In genomic region chr19:32662936-32663335, GRCm38 (mm10) we compare ENCODE assay signal across 24 mouse cellular contexts.
DNase-seq lines count a peak whose midpoint lies in the region; ATAC-seq and TF ChIP-seq lines count a peak whose summit lies in the region.
"Had no signal": no experiment of that assay in that cellular context is flagged by ENCODE, and none has a peak within 500 bp of the region (broad histone marks: within the 10 kb centered on the region; RNA-seq: fewer than 3 reads in every experiment).

No protein-coding gene starts in this region.

- no peaks in the 10 kb centered on the region for H3K4me1 ChIP-seq in kidney, embryonic 16.5 days (ENCODE audit: insufficient read depth, low read length)
- H3K4me1 ChIP-seq in liver, postnatal 0 days (ENCODE audit: insufficient read depth), result peaks cover 3% of the 10 kb centered on the region; the same call in 1 of the 2 replicates
- H3K4me1 ChIP-seq in forebrain, embryonic 16.5 days (replicated peaks; ENCODE audit: control insufficient read depth, insufficient read depth, low read length), result no peaks in the 10 kb centered on the region
- H3K4me1 ChIP-seq: embryonic facial prominence, embryonic 15.5 days; forebrain, embryonic 10.5 days; neural tube, embryonic 13.5 days had no signal

- no peaks in the 10 kb centered on the region for H3K79me2 ChIP-seq in C2C12 (ENCODE audit: control insufficient read depth, insufficient read depth)

- H3K9ac ChIP-seq in kidney, embryonic 16.5 days (replicated peaks; ENCODE audit: low read length), result no peak overlapping the region
- no peak overlapping the region for H3K9ac ChIP-seq in liver, postnatal 0 days (replicated peaks)
- no peak overlapping the region for H3K9ac ChIP-seq in forebrain, embryonic 16.5 days (replicated peaks; ENCODE audit: low read depth, low read length)
- H3K9ac ChIP-seq: embryonic facial prominence, embryonic 15.5 days; hindbrain, embryonic 14.5 days; neural tube, embryonic 13.5 days had no signal

- WGBS in kidney, embryonic 16.5 days, result 88% methylated on average over 6 of the region's 6 CpGs
- 57% methylated on average over 6 of the region's 6 CpGs for WGBS in liver, postnatal 0 days (ENCODE audit: insufficient replicate concordance)
- WGBS in forebrain, embryonic 16.5 days, result 95% methylated on average over 6 of the region's 6 CpGs

- peak; percentile 45 for DNase-seq in kidney, adult 18-20 months
- peak; percentile 44 to 71 for DNase-seq in kidney, postnatal 36 days
- DNase-seq in liver, postnatal 0 days, result peak; percentile 51
- no peak for DNase-seq in left cerebral cortex, postnatal 10 days (ENCODE audit: extremely low spot score in 1 of 2, low spot score in 2 of 2)
- DNase-seq in layer of hippocampus, adult 2 months (ENCODE audit: low spot score in 2 of 2), result no peak
- DNase-seq: cerebellum, postnatal 14 days; embryo, embryonic 11 days; gastrocnemius, postnatal 14 days; heart, postnatal 14 days; layer of hippocampus, postnatal 36 days; left cerebral cortex, postnatal 4 days; lung, adult 2 months; lung, postnatal 4 days; right cerebral cortex, postnatal 14 days had no signal

- ATAC-seq in kidney, embryonic 16.5 days (ENCODE audit: low FRiP score, low TSS enrichment), result no peak
- peak; percentile 71 for ATAC-seq in liver, postnatal 0 days
- no peak for ATAC-seq in forebrain, embryonic 16.5 days

- intact Hi-C loops in left cerebral cortex, postnatal 10 days (cut with DNase I), result no loop called here

- TF ChIP-seq CTCF in C2C12 (IDR thresholded peaks at IDR 0.05; ENCODE audit: control insufficient read depth, insufficient read depth, insufficient read length), result no peak
- no peak for TF ChIP-seq CTCF in liver, postnatal 0 days (IDR thresholded peaks at IDR 0.05; ENCODE audit: low read depth)
- no peak for TF ChIP-seq CTCF in layer of hippocampus, adult 2 months (conservative IDR thresholded peaks at IDR 0.05)

- H3K27ac ChIP-seq in kidney, embryonic 16.5 days (ENCODE audit: low read length), result no peak overlapping the region
- H3K27ac ChIP-seq in liver, postnatal 0 days (ENCODE audit: low read depth), result no peak overlapping the region
- no peak overlapping the region for H3K27ac ChIP-seq in layer of hippocampus, adult 2 months
- no peak overlapping the region for H3K27ac ChIP-seq in forebrain, embryonic 16.5 days (ENCODE audit: low read length)
- H3K27ac ChIP-seq: embryonic facial prominence, embryonic 15.5 days; forebrain, embryonic 10.5 days; hindbrain, embryonic 14.5 days; kidney, postnatal 0 days; neural tube, embryonic 13.5 days had no signal

- no peaks in the 10 kb centered on the region for H3K27me3 ChIP-seq in kidney, embryonic 16.5 days (ENCODE audit: insufficient read depth, low read length)
- no peaks in the 10 kb centered on the region for H3K27me3 ChIP-seq in C2C12 (ENCODE audit: control insufficient read depth, insufficient read depth, insufficient read length)
- H3K27me3 ChIP-seq in liver, postnatal 0 days (ENCODE audit: insufficient read depth, low read length), result no peaks in the 10 kb centered on the region
- no peaks in the 10 kb centered on the region for H3K27me3 ChIP-seq in forebrain, embryonic 16.5 days (replicated peaks; ENCODE audit: control insufficient read depth, insufficient read depth, low read length)
- H3K27me3 ChIP-seq: embryonic facial prominence, embryonic 15.5 days; neural tube, embryonic 13.5 days had no signal

- no peaks in the 10 kb centered on the region for H3K79me3 ChIP-seq in C2C12 (ENCODE audit: low read depth)

- H3K36me3 ChIP-seq in kidney, embryonic 16.5 days (ENCODE audit: insufficient read depth, low read length), result peaks cover 3% of the 10 kb centered on the region; the same call in 1 of the 2 replicates
- no peaks in the 10 kb centered on the region for H3K36me3 ChIP-seq in C2C12 (ENCODE audit: control insufficient read depth, insufficient read depth)
- H3K36me3 ChIP-seq in liver, postnatal 0 days (replicated peaks; ENCODE audit: insufficient read depth, low read length), result peaks cover 6% of the 10 kb centered on the region; the same call in 1 of the 2 replicates
- H3K36me3 ChIP-seq in forebrain, embryonic 16.5 days (ENCODE audit: control insufficient read depth, insufficient read depth), result 0 out of 2 replicates have a peak, but pooled peaks cover 2% of the 10 kb centered on the region

- H3ac ChIP-seq in C2C12 (ENCODE audit: control insufficient read depth, insufficient read length, low read depth), result no peak overlapping the region

- H3K4me2 ChIP-seq in kidney, embryonic 16.5 days (replicated peaks; ENCODE audit: low read depth, low read length), result no peak overlapping the region
- H3K4me2 ChIP-seq in liver, postnatal 0 days (ENCODE audit: low read depth, low read length), result no peak overlapping the region
- H3K4me2 ChIP-seq in forebrain, embryonic 16.5 days (ENCODE audit: low read length), result no peak overlapping the region
- H3K4me2 ChIP-seq: embryonic facial prominence, embryonic 15.5 days; heart, embryonic 11.5 days; hindbrain, embryonic 14.5 days; midbrain, embryonic 11.5 days; neural tube, embryonic 13.5 days had no signal

- H3K9me3 ChIP-seq in kidney, embryonic 16.5 days (ENCODE audit: low read length), result no peaks in the 10 kb centered on the region
- no peaks in the 10 kb centered on the region for H3K9me3 ChIP-seq in liver, postnatal 0 days (ENCODE audit: low read length)
- H3K9me3 ChIP-seq in forebrain, embryonic 16.5 days (ENCODE audit: control insufficient read depth, low read length), result no peaks in the 10 kb centered on the region
- H3K9me3 ChIP-seq: embryonic facial prominence, embryonic 15.5 days; forebrain, embryonic 10.5 days; neural tube, embryonic 13.5 days had no signal

- no peak for TF ChIP-seq EP300 in liver, postnatal 0 days (IDR thresholded peaks at IDR 0.05; ENCODE audit: low read depth)

- no peak overlapping the region for H3K4me3 ChIP-seq in kidney, embryonic 16.5 days (ENCODE audit: low read length)
- no peak overlapping the region for H3K4me3 ChIP-seq in C2C12 (ENCODE audit: insufficient read depth, poor library complexity, severe bottlenecking)
- H3K4me3 ChIP-seq in liver, postnatal 0 days (ENCODE audit: low read depth, low read length), result no peak overlapping the region
- no peak overlapping the region for H3K4me3 ChIP-seq in layer of hippocampus, adult 2 months
- no peak overlapping the region for H3K4me3 ChIP-seq in forebrain, embryonic 16.5 days (replicated peaks; ENCODE audit: low read length)
- H3K4me3 ChIP-seq: embryonic facial prominence, embryonic 15.5 days; forebrain, embryonic 10.5 days; neural tube, embryonic 13.5 days had no signal

TF ChIP-seq in C2C12, 6 proteins besides CTCF, POLR2A, EP300 and RAD21:
- TF ChIP-seq MAX (IDR thresholded peaks at IDR 0.05), result no peak
- TF ChIP-seq CEBPB (IDR thresholded peaks at IDR 0.05; ENCODE audit: low read depth), result peak; percentile 56
- TF ChIP-seq MYOD1 (IDR thresholded peaks at IDR 0.05; ENCODE audit: control insufficient read depth, insufficient read length, low read depth), result no peak
- no peak for TF ChIP-seq MYOG (IDR thresholded peaks at IDR 0.05; ENCODE audit: control insufficient read depth, extremely low read depth, insufficient read length)
- no peak for TF ChIP-seq USF1 (IDR thresholded peaks at IDR 0.05; ENCODE audit: low read depth)
TF ChIP-seq in C2C12: peak in this region for 1.

Comparison
In these comparisons a context has a peak if more than half of its experiments do, and no peak if none do; other contexts are left out.
1. DNase-seq: peak in kidney, adult 18-20 months (single experiment), kidney, postnatal 36 days (2 of 2) and liver, postnatal 0 days (single experiment); none in left cerebral cortex, postnatal 10 days (0 of 2) and layer of hippocampus, adult 2 months (0 of 2).